Mouse (Mus musculus): ENCODE data around the gene Ccm2l. TPM values are rescaled to one million over a fixed set of nuclear protein-coding genes. Genes with fewer than 3 reads are reported as not detected.
A peak's percentile ranks its signal among the peaks of the same experiment; 100 is the strongest.

The Ccm2l gene
- polyA plus RNA-seq, 1 experiment from 2014 or later: 0.89 TPM

DNA sequence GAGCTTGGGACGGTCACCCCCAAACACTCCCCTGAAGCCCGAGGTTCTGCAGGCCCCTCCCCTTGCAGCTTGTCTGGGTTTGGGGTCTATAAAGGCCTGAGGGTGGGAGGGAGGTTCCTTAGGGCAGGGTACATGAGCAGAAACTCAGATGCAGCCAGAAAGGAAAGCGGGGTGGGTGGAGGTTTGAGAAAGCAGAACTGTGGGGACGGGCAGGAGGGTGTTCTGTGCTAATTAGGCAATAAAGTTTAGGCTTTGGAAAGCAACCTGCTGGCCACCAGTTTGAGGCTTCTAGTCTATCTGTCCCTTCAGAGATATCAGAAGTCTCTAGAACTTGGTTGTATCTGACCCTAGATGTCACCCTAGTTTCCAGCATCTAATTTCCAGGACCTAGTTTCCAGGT, 7.4 kb upstream of the Ccm2l start:
- Histone ChIP-seq H3K27me3 (ENCODE audit: insufficient read depth, low read length) (peaks cover 5% of the 10 kb centered on the region; the same call in 1 of the 2 replicates), H3K9ac (replicated peaks) (no peak overlapping the region), H3K36me3 (replicated peaks; ENCODE audit: insufficient read depth, low read length) (no peaks in the 10 kb centered on the region), H3K9me3 (ENCODE audit: low read length) (no peaks in the 10 kb centered on the region), H3K4me3 (ENCODE audit: low read depth, low read length) (no peak overlapping the region), H3K4me2 (ENCODE audit: low read depth, low read length) (no peak overlapping the region), H3K27ac (ENCODE audit: low read depth) (no peak overlapping the region), H3K4me1 (ENCODE audit: insufficient read depth) (no peaks in the 10 kb centered on the region)
- TF ChIP-seq CTCF (IDR thresholded peaks at IDR 0.05; ENCODE audit: low read depth) (no peak), EP300 (IDR thresholded peaks at IDR 0.05; ENCODE audit: low read depth) (no peak)
- DNase-seq (no peak), ATAC-seq (no peak)
- 46% methylated on average over 4 of the region's 4 CpGs for WGBS (ENCODE audit: insufficient replicate concordance)

DNA sequence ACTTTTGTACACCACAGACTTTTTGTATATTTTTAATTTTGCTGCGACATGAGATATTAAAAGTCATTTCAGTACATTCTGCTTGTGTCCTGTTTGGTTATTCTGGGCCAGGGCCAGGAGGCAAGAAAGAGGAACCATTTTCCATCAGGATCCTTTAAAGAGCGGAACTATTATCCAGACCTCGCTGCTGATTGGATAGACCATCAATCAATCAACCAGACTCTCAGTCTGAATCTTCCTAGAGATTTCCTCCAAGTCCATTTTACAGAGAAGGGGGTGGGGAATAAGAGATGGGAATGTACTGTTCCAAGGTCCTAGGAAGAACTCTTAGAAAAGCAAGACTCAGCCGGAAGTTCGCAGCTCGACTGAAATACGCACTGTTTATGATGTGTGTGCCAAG, 5.5 kb upstream of the Ccm2l start:
- WGBS (ENCODE audit: insufficient replicate concordance): 80% methylated on average over 7 of the region's 7 CpGs
- H3K4me2 ChIP-seq (ENCODE audit: low read depth, low read length): no peak overlapping the region
- H3K4me1 ChIP-seq (ENCODE audit: insufficient read depth): peaks cover 4% of the 10 kb centered on the region; the same call in 1 of the 2 replicates
- H3K9me3 ChIP-seq (ENCODE audit: low read length): no peaks in the 10 kb centered on the region
- TF ChIP-seq CTCF (IDR thresholded peaks at IDR 0.05; ENCODE audit: low read depth) (no peak), EP300 (IDR thresholded peaks at IDR 0.05; ENCODE audit: low read depth) (no peak)
- no peak overlapping the region for H3K27ac ChIP-seq (ENCODE audit: low read depth)
- ATAC-seq (no peak), DNase-seq (no peak)
- H3K9ac ChIP-seq (replicated peaks): no peak overlapping the region
- no peak overlapping the region for H3K4me3 ChIP-seq (ENCODE audit: low read depth, low read length)
- no peaks in the 10 kb centered on the region for H3K27me3 ChIP-seq (ENCODE audit: insufficient read depth, low read length)
- H3K36me3 ChIP-seq (replicated peaks; ENCODE audit: insufficient read depth, low read length): no peaks in the 10 kb centered on the region

DNA sequence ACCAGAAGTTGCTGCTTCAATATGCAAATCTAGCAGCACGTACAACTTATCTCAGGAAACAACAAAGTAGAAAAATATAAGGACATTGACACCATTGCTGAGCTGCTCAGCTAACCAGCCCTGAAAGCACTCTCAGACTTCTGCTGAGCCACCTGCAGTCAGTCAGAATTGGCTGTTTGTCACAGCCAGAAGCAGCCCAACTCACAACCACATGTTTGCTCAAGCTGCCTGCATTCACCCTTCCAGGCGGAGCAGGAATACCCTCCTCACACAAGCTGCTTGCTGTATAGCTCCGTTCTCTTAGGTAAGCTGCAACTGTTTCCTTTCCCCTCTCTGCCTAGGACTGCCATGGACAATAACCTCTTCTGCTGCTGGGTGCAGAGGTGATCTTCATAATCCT, 2.4 kb upstream of the Ccm2l start:
- Histone ChIP-seq H3K27me3 (ENCODE audit: insufficient read depth, low read length) (no peaks in the 10 kb centered on the region), H3K4me3 (ENCODE audit: low read depth, low read length) (no peak overlapping the region), H3K4me1 (ENCODE audit: insufficient read depth) (peaks cover 4% of the 10 kb centered on the region; the same call in 1 of the 2 replicates), H3K9me3 (ENCODE audit: low read length) (no peaks in the 10 kb centered on the region), H3K27ac (ENCODE audit: low read depth) (no peak overlapping the region), H3K36me3 (replicated peaks; ENCODE audit: insufficient read depth, low read length) (no peaks in the 10 kb centered on the region), H3K9ac (replicated peaks) (no peak overlapping the region), H3K4me2 (ENCODE audit: low read depth, low read length) (no peak overlapping the region)
- no peak for DNase-seq
- TF ChIP-seq EP300 (IDR thresholded peaks at IDR 0.05; ENCODE audit: low read depth): no peak
- TF ChIP-seq CTCF (IDR thresholded peaks at IDR 0.05; ENCODE audit: low read depth): no peak
- 36% methylated on average over 3 of the region's 3 CpGs for WGBS (ENCODE audit: insufficient replicate concordance)
- ATAC-seq: no peak

DNA sequence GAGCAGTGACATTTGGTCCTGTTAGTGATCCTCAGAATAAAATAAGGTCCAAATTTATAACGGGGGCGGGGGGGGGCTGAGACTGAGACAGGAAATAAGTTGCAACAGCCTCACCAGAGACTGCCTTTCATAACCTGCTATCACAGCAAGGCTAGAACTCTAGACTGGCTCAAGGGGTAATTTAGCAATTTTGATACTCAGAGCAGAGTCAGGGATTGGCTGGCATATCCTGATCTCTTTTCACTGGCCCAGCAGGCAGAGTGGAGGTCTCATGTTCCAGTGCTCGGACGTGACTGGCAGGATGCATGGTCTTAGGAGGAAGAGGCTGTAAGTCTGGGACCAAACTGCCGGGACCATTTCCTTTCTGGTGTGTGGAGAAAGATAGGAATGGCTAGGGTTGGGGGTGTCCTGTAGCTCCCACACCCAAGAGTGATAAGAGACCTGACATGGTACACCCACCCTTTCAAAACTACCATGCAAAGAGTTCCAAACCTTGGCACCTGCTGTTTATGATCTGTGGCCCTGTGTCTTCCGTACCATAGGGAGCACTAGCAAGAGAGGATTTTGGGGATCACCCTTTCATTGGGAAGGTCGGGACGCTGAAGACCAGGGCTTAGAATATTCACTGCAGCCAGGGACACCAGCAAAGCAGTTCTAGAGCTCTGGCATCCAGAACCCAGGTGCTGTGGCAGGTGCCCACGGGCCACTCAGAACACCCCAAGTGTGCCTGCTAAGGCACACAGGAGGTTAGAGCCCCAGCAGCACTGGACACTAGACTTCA, 1.4 kb upstream of the Ccm2l start:
- 53% methylated on average over 9 of the region's 9 CpGs for WGBS (ENCODE audit: insufficient replicate concordance)
- Histone ChIP-seq H3K9me3 (ENCODE audit: low read length) (no peaks in the 10 kb centered on the region), H3K4me1 (ENCODE audit: insufficient read depth) (peaks cover 4% of the 10 kb centered on the region; the same call in 1 of the 2 replicates), H3K27me3 (ENCODE audit: insufficient read depth, low read length) (no peaks in the 10 kb centered on the region), H3K27ac (ENCODE audit: low read depth) (no peak overlapping the region), H3K4me2 (ENCODE audit: low read depth, low read length) (no peak overlapping the region), H3K9ac (replicated peaks) (no peak overlapping the region), H3K4me3 (ENCODE audit: low read depth, low read length) (no peak overlapping the region), H3K36me3 (replicated peaks; ENCODE audit: insufficient read depth, low read length) (no peaks in the 10 kb centered on the region)
- TF ChIP-seq EP300 (IDR thresholded peaks at IDR 0.05; ENCODE audit: low read depth): no peak
- TF ChIP-seq CTCF (IDR thresholded peaks at IDR 0.05; ENCODE audit: low read depth): no peak
- DNase-seq: no peak
- no peak for ATAC-seq

DNA sequence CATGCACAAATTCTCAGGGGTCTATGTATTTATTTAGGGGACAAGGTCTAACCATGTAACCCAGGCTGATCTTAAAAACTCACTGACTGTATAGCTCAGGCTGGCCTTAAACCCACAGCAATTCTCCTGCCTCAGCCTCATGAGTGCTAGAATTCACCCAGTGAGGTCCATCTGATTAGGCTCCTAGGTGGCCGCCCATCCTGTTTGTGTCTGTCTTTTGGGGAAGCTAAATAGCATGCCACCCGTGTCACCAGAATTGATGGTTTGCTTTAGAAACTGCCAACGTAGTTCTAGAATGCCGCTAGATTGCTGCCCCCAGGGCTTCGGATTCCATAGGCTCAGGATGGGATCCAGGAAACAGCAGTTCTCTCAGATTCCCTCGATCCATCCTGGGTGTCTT, 1.2 kb downstream of the Ccm2l start:
- no peak overlapping the region for H3K4me3 ChIP-seq (ENCODE audit: low read depth, low read length)
- H3K36me3 ChIP-seq (replicated peaks; ENCODE audit: insufficient read depth, low read length): no peaks in the 10 kb centered on the region
- H3K4me2 ChIP-seq (ENCODE audit: low read depth, low read length): no peak overlapping the region; the same call in 1 of the 2 replicates
- WGBS (ENCODE audit: insufficient replicate concordance): 55% methylated on average over 6 of the region's 6 CpGs
- DNase-seq (no peak), ATAC-seq (no peak)
- H3K9me3 ChIP-seq (ENCODE audit: low read length): no peaks in the 10 kb centered on the region
- H3K27ac ChIP-seq (ENCODE audit: low read depth): no peak overlapping the region
- TF ChIP-seq CTCF (IDR thresholded peaks at IDR 0.05; ENCODE audit: low read depth): no peak
- no peak for TF ChIP-seq EP300 (IDR thresholded peaks at IDR 0.05; ENCODE audit: low read depth)
- H3K9ac ChIP-seq (replicated peaks): no peak overlapping the region
- peaks cover 4% of the 10 kb centered on the region; the same call in 1 of the 2 replicates for H3K4me1 ChIP-seq (ENCODE audit: insufficient read depth)
- peaks cover 13% of the 10 kb centered on the region; the same call in 1 of the 2 replicates for H3K27me3 ChIP-seq (ENCODE audit: insufficient read depth, low read length)

DNA sequence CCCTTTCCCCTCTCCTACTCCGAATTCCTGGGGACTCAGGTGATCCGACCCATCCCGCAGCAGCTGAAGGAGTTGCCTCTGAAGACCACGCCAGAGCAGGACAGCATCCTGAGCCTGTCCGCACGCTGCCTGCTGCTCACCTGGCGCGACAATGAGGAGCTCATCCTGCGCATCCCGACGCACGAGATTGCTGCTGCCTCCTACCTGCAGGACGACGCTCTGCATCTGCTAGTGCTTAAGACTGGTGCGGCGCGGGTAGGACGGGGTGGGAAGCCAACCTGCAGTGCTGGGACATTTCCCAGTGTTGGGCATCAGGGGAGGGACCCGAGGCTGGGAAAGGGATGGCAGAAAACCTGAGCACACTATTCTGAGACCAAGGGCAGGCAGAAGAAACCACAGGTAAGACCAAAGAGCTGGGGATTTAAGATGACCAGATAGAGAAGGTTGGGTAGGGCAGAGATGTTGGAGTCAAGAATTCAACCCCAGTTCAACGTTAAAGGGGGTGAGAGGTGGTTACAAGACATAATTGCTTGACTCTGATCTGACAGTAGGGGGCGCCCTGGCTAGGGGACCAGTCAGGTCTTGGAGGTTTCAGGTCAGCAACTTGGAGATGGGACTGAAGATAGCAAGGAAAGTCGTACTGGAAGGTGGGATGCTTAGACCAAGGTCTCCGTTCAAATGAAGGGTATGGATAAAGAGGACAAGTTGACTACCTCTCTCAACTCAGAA, 5.2 kb downstream of the Ccm2l start:
- Histone ChIP-seq H3K27ac (ENCODE audit: low read depth) (no peak overlapping the region), H3K4me1 (ENCODE audit: insufficient read depth) (0 out of 2 replicates have a peak, but pooled peaks cover under 1% of the 10 kb centered on the region), H3K9me3 (ENCODE audit: low read length) (no peaks in the 10 kb centered on the region), H3K4me2 (ENCODE audit: low read depth, low read length) (no peak overlapping the region), H3K9ac (replicated peaks) (no peak overlapping the region), H3K27me3 (ENCODE audit: insufficient read depth, low read length) (peaks cover 13% of the 10 kb centered on the region; the same call in 1 of the 2 replicates), H3K4me3 (ENCODE audit: low read depth, low read length) (no peak overlapping the region), H3K36me3 (replicated peaks; ENCODE audit: insufficient read depth, low read length) (no peaks in the 10 kb centered on the region)
- DNase-seq: peak; percentile 48
- no peak for TF ChIP-seq EP300 (IDR thresholded peaks at IDR 0.05; ENCODE audit: low read depth)
- TF ChIP-seq CTCF (IDR thresholded peaks at IDR 0.05; ENCODE audit: low read depth): peak; percentile 64
- 44% methylated on average over 23 of the region's 23 CpGs for WGBS (ENCODE audit: insufficient replicate concordance)
- ATAC-seq: no peak

Data from liver, postnatal 0 days (tissue).